Mouse (Mus musculus) embryo, embryonic 11.5 days (tissue): ENCODE measurements around the gene Tmcc1.
A peak's percentile ranks its signal among the peaks of the same experiment; 100 is the strongest.
"Not testable (repeated sequence)": the region's sequence is repeated elsewhere in the genome, so short reads cannot be mapped to it uniquely, and the experiment has no call there.

ENCODE experiments used
- DNase-seq: peaks from one replicate; pipeline ENCODE4 v3.0.0-alpha.2; 2012; ENCODE audit warnings: low read depth, low spot score

The Tmcc1 gene

DNA sequence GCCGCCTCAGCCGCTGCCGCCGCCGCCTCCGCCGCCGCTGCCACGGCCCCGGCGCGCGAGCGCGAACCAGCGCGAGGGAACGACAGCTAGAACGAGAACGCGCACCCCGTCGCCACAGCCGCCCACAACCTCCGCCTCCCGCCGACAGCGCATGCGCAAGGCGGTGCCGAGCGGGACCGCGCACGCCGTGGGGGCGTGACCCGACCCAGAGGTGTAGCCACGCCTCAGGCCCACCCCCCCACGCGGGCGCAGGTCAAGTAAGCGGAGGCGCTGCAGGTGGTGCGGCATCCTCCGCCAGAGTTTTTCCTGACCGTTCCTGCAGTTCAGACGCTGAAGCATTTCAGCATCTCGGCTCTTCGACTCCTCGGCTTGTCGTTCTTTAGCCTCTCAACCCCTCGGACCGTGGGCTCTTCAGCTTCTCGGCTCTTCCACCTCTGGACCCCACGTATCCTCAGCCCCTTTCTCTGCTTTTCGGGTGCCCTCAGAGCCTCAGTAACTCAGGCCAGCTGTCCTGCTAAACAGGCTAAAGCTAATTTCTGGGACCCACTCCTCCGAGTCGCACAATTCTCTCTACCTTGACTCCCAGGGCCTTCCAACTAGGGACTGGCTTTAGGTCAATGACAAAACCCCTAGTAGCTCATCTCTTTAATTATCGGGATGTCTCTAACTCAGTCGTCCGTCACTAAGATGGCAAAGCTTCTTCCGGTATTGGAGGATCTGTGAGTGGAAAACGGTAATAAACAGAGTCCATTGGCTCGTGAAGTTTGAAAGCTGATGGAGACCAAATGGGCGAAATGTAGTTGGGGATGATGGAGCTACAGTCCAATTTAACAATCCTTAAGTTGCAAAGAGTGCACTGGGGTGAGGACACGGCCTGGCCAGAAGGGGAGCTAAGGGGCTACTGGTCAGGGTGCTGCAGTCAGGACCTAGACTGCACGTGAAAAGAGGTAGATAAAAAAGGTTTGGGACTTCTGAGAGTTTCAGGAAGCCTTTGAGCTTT, at the start of gene Tmcc1:
Gene Tmcc1 (minus strand): TSS at position 93 of the 1,000 bp plus-strand sequence.
- peak; percentile 96 for DNase-seq

DNA sequence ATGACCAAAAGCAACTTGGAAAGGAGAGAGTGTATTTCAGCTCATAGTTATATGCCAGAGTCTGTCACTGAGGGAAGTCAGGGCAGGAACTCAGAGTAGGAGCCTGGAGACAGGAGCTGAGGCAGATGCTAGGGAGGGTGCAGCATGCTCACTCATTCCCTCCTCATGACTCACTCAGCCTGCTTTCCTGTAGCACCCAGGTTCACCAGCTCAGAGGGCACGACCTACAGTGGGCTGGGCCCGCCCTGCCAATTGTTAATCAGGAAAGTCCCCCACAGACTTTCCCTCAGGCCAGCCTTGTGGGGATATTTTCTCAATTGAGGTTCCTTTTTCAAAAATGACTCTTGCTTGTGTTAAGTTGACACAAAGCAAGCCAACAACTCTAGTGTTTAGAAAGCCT, 47.1 kb upstream of the Tmcc1 start:
- no peak for DNase-seq

DNA sequence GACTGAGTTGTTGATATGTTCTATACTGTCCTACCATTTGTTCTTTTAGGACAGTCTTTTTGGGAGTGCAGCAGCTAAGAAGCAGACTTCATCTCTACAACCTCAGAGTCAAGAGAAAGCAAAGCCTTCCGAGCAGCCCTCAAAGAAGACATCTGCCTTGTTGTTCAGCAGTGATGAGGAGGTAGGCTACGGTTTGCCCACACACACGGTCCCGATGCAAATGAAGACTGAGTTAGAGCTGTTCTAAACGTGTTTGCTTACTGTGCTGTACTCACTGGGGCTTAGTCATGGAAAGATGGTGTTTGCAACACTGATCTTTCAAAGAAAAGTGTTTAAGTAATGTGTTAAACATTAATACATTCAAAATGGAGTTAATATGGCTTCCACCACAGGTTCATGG, 44.8 kb upstream of the Tmcc1 start:
- no peak for DNase-seq

GRCm38 (mm10) chr6:116235336-116235735, 42.0 kb upstream of the Tmcc1 start:
- no peak for DNase-seq

DNA sequence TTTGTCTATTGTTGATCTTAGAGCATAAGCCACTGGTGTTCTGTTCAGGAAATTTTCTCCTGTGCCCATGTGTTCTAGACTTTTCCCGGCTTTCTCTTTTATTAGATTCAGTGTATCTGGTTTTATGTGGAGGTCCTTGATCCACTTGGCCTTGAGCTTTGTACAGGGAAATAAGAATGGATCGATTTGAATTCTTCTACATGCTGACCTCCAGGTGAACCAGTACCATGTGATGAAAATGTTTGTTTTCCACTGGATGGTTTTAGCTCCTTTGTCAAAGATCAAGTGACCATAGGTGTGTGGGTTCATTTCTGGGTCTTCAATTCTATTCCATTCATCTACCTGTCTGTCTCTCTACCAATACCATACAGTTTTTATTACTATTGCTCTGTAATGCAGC, 41.5 kb upstream of the Tmcc1 start:
- DNase-seq, result not testable (repeated sequence)

DNA sequence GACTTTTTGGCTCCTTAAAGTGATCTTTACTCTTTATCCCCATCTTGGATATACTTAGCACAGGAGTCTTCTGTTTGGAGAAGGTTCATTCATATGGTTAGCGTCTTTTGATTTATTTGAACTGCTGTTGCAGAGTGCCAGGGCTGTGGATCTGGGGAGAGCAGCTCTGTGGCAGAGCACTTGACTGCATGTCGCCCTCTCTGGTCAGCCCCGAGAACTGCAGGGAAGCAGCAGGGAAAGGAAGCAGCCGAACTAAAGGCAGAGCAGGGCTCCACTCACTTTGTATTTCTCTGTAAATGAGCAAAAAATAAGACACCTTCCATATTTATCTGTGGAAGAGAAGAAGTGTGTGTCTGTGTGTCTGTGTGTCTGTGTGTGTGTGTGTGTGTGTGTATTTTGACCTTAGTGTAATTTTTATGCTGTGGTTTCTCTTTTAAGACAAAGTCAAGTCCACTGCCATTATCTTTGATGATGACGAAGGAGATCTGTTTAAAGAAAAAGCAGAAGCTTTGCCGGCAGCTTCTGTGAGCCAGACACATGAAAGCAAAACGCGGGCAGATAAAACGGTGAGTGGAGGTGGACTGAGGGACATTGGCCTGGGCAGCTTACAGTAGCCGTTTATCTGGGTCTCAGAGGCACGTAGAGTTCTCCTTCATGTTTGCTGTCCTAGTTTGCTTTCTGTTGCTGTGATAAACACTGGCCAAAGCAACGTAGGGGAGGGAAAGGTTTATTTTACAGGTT, 35.7 kb upstream of the Tmcc1 start:
- peak; percentile 40 for DNase-seq

DNA sequence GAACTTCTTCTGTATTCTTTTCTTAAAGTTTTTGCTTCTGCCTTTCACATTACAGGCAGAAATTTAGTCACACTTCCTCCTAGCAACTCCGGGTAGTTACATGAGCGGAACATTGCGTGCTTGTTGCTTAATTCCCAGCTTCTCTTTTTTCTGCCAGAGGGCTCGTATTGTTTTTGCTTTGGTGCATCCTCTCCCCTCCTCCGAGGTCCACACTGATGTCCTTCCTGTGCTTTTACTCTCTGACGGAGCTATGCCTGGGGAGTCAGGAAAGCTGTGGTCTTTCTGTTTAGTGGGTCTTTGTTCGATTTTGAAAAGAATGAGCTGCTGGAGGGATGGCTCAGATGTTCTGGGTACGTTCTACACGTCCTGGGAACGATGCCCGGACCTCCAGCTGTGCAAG, 34.5 kb upstream of the Tmcc1 start:
- no peak for DNase-seq

DNA sequence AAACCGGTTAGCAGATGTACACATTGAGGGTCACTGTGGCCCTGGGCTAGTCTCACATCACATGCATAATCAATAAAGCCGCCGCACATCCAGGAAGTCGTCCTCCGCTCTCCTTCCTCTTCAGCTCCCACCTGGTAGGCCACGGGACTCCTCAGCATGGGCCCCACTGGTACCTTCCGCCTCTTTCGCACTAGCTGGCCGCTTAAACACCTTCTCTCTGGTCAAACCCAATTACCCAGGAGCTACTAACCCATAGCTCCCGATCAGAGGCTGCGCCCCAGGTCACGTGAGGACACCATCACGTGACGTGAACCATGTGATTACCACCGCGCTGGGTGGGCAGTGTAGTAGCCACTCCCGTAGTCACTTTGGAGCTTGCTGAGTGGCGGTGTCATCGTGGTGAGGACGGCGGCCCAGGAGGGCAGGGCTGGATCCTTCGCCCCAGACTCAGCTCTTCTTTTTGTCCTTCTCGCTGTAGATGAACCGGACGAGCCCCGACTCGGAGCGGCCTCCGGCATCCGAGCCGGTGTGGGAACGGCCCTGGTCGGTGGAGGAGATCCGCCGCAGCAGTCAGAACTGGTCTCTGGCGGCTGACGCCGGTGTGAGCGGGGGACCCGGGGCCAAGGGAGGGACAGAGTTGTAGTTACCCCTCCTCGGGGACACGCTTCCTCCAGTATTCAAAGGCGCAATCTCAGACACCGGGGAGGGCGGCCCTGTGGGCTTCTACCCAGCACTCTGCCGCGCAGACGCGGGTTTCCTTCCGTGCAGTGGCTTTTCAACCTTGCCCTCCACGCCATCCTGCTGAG, 14.6 kb upstream of the Tmcc1 start, which contains the start of gene Washc2:
Gene Washc2 (plus strand): TSS at position 310 of the 806 bp plus-strand sequence.
- DNase-seq, result peak; percentile 94

DNA sequence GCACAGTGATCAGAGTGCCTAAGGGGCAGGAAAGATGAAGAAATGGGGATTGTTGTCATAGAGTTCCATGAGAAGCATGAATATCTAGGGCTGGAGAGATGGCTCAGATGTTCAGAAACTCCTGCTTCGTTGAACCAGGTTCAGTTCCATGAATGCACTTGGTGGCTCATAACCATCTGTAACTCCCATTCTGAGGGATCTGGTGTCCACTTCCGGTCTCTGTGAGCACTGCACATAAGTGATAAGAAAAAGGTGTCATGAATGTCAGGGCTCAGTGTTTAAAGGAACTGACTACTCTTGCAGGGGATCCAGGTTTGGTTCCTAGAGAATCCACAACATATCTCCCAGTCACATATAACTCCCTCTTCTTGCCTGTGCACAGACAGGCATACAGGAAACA, 6.4 kb upstream of the Tmcc1 start:
- no peak for DNase-seq

GRCm38 (mm10) chr6:116198173-116198572, 4.9 kb upstream of the Tmcc1 start:
- peak; percentile 11 for DNase-seq

GRCm38 (mm10) chr6:116195811-116196210, 2.5 kb upstream of the Tmcc1 start:
- no peak for DNase-seq

- DNase-seq, result peak; percentile 20
Observed at GRCm38 (mm10) chr6:116192809-116193311, 426 bp downstream of the Tmcc1 start.

GRCm38 (mm10) chr6:116189417-116189816, 3.9 kb downstream of the Tmcc1 start:
- no peak for DNase-seq

DNA sequence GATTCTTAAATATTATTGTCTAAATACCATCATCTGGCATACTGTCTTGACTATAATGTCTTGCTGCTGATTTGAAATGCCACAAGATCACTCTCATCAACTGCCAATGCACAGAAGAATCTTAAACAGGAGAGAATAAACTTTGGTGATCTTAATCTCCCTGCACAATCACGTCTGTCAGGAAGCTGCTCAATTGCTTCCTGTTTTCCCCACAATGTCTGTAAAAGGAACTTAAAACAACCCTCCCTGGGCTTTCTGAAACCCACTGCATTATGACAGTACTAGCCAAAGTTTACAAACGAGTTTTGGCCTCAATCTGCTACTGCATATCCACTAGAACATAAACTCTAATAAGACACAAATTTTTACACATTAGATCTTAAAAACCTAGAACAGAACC, 6.8 kb downstream of the Tmcc1 start:
- no peak for DNase-seq

DNA sequence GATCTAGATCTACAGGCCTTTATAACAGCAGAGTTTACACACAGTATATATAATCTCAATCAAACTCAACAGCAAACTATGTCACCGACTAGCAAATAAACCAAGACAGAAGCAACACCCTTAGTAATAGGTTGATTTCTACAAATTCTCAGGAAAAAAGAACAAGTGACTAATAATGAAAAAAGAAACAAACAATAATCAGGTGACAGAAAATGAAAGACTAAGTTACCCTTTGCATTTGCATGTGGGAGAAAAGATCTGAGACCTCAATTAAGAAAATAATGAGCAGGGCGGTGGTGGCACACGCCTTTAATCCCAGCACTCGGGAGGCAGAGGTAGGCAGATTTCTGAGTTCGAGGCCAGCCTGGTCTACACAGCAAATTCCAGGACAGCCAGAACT, 9.8 kb downstream of the Tmcc1 start:
- no peak for DNase-seq

- DNase-seq, result no peak
Observed at GRCm38 (mm10) chr6:116180731-116181130, 12.6 kb downstream of the Tmcc1 start.

DNA sequence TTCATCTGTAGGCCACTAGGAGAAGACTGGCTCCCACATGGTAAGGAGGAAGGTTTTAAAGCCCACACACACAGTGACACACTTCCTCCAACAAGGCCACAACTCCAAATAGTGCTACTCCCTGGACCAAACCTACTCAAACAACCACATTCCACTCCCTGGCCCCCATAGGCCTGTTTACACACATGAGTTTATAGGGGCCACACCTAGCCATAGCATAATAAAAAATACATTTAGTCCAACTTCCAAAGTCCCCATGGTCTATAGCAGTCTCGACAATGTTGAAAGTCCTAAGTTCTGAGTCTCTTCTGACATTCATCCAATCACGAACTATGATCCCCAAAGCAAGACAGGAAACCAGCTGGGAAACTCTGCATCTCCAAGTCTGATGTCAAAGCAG, 14.9 kb downstream of the Tmcc1 start:
- DNase-seq, result no peak

DNA sequence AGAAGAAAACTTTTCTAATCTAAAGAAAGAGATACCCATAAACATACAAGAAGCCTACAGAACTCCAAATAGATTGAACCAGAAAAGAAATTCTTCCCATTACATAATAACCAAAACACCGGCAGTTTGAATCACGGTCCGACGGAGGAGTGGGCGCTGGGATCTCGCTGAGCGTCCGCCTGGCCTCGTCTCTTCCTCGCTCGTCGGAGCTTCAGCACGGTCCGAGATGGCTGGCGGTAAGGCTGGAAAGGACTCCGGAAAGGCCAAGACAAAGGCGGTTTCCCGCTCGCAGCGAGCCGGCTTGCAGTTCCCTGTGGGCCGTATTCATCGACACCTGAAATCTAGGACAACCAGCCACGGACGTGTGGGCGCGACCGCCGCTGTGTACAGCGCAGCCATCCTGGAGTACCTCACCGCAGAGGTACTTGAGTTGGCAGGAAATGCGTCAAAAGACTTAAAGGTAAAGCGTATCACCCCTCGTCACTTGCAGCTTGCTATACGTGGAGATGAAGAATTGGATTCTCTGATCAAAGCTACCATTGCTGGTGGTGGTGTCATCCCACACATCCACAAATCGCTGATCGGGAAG, 19.7 kb downstream of the Tmcc1 start:
- not testable (repeated sequence) for DNase-seq

DNA sequence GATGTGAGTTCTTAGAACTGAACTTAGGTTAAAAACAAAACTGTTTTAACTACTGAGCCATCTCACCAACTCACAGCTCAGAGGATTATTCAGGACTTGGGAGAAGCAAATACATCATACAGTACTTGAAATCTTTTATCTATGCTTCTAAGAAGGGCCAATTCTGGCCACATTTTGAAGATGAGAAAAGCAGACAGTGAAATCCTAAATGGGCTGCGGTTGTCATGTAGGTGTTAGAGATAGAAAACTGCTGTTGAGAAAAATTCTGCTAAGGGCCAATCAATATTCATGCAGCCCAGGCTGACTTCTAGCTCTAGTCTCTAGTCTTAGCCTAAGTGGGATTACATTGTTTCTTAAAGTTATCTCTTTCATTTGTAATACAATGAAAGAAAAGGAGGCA, 26.9 kb downstream of the Tmcc1 start:
- DNase-seq, result no peak

DNA sequence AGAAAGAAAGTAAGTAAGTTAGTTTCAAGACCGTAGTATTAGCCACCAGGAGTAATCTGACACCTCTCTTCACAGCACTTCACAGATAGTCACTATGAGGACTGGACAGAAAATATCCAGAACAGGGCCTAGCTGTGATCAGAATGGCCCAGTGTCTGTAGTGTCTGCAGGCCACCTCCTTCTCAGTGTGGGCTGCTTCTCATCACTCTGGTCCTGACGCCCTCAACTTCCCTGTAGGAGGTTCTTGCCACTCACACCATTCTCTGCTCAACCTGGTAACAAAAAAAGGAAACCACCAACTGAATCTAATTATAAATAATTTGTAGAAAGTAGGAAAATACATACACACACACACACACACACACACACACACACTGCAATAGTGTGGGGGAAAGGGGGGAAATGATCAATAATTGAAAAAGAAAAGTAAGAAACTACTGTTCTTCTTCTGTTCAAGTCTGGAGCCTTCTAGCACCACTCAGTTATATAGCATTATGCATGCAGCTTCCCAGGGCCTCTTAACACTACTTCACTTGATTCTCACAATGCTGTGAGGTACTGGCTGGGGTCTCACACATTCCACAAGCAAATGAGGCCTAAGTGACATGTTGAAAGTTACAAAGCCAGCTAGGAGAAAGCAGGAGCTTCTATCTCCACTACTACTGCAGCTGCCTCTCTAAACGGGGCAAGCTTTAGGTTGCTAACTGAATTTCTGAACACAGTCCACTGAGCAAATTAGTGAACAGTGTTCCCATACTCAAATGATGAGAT, 38.2 kb downstream of the Tmcc1 start:
- DNase-seq, result no peak
